Mouse (Mus musculus): ENCODE results near the gene Casp8. TPM values are rescaled to one million over a fixed set of nuclear protein-coding genes. Genes with fewer than 3 reads are reported as not detected.

Gene Casp8
- total and polyA plus RNA-seq, 3 experiments, result 15.2 to 17.5 TPM; not detected in 1

DNA sequence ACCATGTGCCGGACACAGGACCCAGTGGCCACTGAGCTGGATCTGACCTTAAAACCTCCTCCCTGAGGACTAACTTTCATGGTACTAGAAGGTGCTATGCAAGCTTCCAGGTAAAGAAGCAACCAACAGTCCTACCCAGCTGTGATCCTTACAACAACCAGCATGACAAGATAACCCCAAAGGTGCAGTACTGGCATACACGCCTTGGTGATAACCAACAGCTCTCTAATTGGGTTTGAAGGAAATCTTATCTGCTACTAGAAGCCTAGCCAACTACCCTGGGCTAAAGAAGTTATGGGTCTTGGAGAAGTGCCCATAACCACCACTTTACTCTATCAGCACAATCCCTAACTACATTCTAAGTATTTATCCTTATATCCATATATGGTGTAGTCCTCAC lies 8.9 kb upstream of the Casp8 start:
- no peaks in the 10 kb centered on the region for H3K9me3 ChIP-seq (replicated peaks; ENCODE audit: insufficient read depth, low read length)
- peak; percentile 65 for DNase-seq (ENCODE audit: low read depth, low spot score)
- H3K27ac ChIP-seq (ENCODE audit: control insufficient read depth, low read depth, low read length), result peak overlapping the region; percentile 27; the same call in 1 of the 2 replicates
- no peak overlapping the region for H3K9ac ChIP-seq (ENCODE audit: control insufficient read depth, low read depth, low read length, poor library complexity, severe bottlenecking)
- TF ChIP-seq TCF12 (IDR thresholded peaks at IDR 0.05; ENCODE audit: low read depth, low read length) (peak; percentile 72), USF1 (IDR thresholded peaks at IDR 0.05; ENCODE audit: low read depth, low read length) (no peak), NRF1 (IDR thresholded peaks at IDR 0.05; ENCODE audit: insufficient read depth, low read depth, low read length, poor library complexity, severe bottlenecking) (no peak), ETS1 (IDR thresholded peaks at IDR 0.05; ENCODE audit: low read depth, low read length) (peak; percentile 69; the same call in 1 of the 2 replicates), EP300 (IDR thresholded peaks at IDR 0.05; ENCODE audit: low read depth in 1 of 2, low read length in 2 of 2) (peak; percentile 77 to 86), GATA1 (IDR thresholded peaks at IDR 0.05; ENCODE audit: low read depth, low read length) (peak; percentile 80), MXI1 (IDR thresholded peaks at IDR 0.05; ENCODE audit: low read depth, low read length) (0 out of 2 replicates have a peak, but pooled peaks have one; percentile 20), SIN3A (IDR thresholded peaks at IDR 0.05; ENCODE audit: low read length) (peak; percentile 30; the same call in 1 of the 2 replicates), RCOR1 (IDR thresholded peaks at IDR 0.05; ENCODE audit: low read depth, low read length) (peak; percentile 33; the same call in 1 of the 2 replicates), MEF2A (IDR thresholded peaks at IDR 0.05; ENCODE audit: extremely low read depth, insufficient replicate concordance, low read depth, low read length, poor library complexity, severe bottlenecking) (no peak), TAL1 (IDR thresholded peaks at IDR 0.05; ENCODE audit: low read length) (peak; percentile 12; the same call in 1 of the 2 replicates)
- no peak overlapping the region for H3K4me3 ChIP-seq (ENCODE audit: control insufficient read depth in 1 of 2, insufficient read depth in 1 of 2, low read depth in 2 of 2, low read length in 2 of 2)
- H3K36me3 ChIP-seq (ENCODE audit: control insufficient read depth in 1 of 2, insufficient read depth in 2 of 2, low read length in 2 of 2), result no peaks in the 10 kb centered on the region
- no peaks in the 10 kb centered on the region for H3K27me3 ChIP-seq (ENCODE audit: control insufficient read depth in 1 of 2, insufficient read depth in 2 of 2, low read length in 2 of 2)
- no peaks in the 10 kb centered on the region; a peak in 2 of 4 replicates for H3K4me1 ChIP-seq (ENCODE audit: control insufficient read depth in 1 of 2, insufficient read depth in 2 of 2, low read length in 2 of 2)
- H3K79me2 ChIP-seq (ENCODE audit: control insufficient read depth, insufficient read depth, low read length, poor library complexity), result no peaks in the 10 kb centered on the region

DNA sequence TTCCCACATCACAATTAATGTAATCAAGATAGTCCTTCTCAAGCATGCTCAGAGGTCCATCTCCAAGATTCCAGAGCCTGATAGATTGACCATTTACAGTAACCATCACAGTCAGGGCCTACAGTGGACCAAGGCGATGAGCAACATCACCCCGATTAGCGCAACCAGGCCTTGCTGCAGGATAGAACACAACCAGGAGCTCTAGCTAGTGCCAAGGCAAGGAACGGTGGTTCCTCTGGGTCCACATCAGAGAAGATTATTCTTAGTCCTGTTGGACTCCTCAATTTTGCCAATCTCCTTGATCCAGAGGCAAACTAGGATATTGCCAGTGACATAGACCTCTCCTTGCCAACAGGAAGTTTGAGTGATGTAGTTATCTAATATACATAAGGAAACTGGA lies 6.8 kb upstream of the Casp8 start:
- Histone ChIP-seq H3K27me3 (ENCODE audit: control insufficient read depth in 1 of 2, insufficient read depth in 2 of 2, low read length in 2 of 2) (no peaks in the 10 kb centered on the region), H3K9ac (ENCODE audit: control insufficient read depth, low read depth, low read length, poor library complexity, severe bottlenecking) (no peak overlapping the region), H3K79me2 (ENCODE audit: control insufficient read depth, insufficient read depth, low read length, poor library complexity) (no peaks in the 10 kb centered on the region), H3K27ac (ENCODE audit: control insufficient read depth, low read depth, low read length) (no peak overlapping the region), H3K4me1 (ENCODE audit: control insufficient read depth in 1 of 2, insufficient read depth in 2 of 2, low read length in 2 of 2) (no peaks in the 10 kb centered on the region; a peak in 2 of 4 replicates), H3K4me3 (ENCODE audit: control insufficient read depth in 1 of 2, insufficient read depth in 1 of 2, low read depth in 2 of 2, low read length in 2 of 2) (no peak overlapping the region), H3K9me3 (replicated peaks; ENCODE audit: insufficient read depth, low read length) (no peaks in the 10 kb centered on the region), H3K36me3 (ENCODE audit: control insufficient read depth in 1 of 2, insufficient read depth in 2 of 2, low read length in 2 of 2) (no peaks in the 10 kb centered on the region)
- TF ChIP-seq MYB (IDR thresholded peaks at IDR 0.05; ENCODE audit: low read depth, low read length), result no peak
- DNase-seq (ENCODE audit: low read depth, low spot score), result no peak

DNA sequence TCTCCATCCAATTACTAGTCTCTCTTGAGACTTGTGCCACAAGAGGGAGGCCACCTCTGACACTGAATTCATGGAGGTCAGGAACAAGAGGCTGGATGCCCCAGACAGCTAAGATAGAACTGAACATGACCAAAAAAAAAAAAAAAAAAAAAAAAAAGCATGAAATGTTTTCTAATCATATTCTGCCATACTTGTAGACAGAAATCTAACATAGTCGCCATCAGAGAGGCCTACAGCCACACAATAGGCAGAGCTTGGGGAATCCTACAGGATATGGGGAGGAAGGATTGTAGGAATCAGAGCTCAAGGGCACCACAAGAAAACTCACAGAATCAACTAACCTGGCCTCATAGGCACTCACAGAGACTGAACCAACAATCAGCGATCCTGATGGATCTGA lies 469 bp upstream of the Casp8 start:
- peaks cover 0 to 14% of the 10 kb centered on the region in 2 experiments; a peak in 2 of 4 replicates for H3K36me3 ChIP-seq (ENCODE audit: control insufficient read depth in 1 of 2, insufficient read depth in 2 of 2, low read length in 2 of 2)
- H3K9ac ChIP-seq (ENCODE audit: control insufficient read depth, low read depth, low read length, poor library complexity, severe bottlenecking), result peak overlapping the region; percentile 88
- H3K4me3 ChIP-seq (ENCODE audit: control insufficient read depth in 1 of 2, insufficient read depth in 1 of 2, low read depth in 2 of 2, low read length in 2 of 2), result peak overlapping the region; percentile 40 to 80; a peak in 3 of 4 replicates
- no peaks in the 10 kb centered on the region for H3K9me3 ChIP-seq (replicated peaks; ENCODE audit: insufficient read depth, low read length)
- no peak for DNase-seq (ENCODE audit: low read depth, low spot score)
- TF ChIP-seq GABPA (IDR thresholded peaks at IDR 0.05; ENCODE audit: low read depth, low read length) (no peak), ZNF384 (IDR thresholded peaks at IDR 0.05; ENCODE audit: low read depth, low read length) (peak; percentile 64; the same call in 1 of the 2 replicates)
- H3K27ac ChIP-seq (ENCODE audit: control insufficient read depth, low read depth, low read length), result peak overlapping the region; percentile 89
- H3K4me1 ChIP-seq (ENCODE audit: control insufficient read depth in 1 of 2, insufficient read depth in 2 of 2, low read length in 2 of 2), result peaks cover 0 to 9% of the 10 kb centered on the region in 2 experiments; a peak in 2 of 4 replicates
- H3K79me2 ChIP-seq (ENCODE audit: control insufficient read depth, insufficient read depth, low read length, poor library complexity), result peaks cover 23% of the 10 kb centered on the region
- H3K27me3 ChIP-seq (ENCODE audit: control insufficient read depth in 1 of 2, insufficient read depth in 2 of 2, low read length in 2 of 2), result no peaks in the 10 kb centered on the region

Data from MEL (cell line).